Mouse (Mus musculus) lung, postnatal 0 days (tissue): ENCODE measurements at regions not wholly inside any gene's neighbourhood (a gene's known extent, or its start where the extent isn't known, plus 50 kb on each side); places are given as distances from the start of the nearest gene placed in this dataset.

Source experiments
- CTCF ChIP-seq: IDR thresholded peaks from 2 replicates; pipeline ENCODE4 v1.5.1; 2016; ENCODE audit warnings: antibody characterized with exemption, mild to moderate bottlenecking
- EP300 ChIP-seq: IDR thresholded peaks from 2 replicates; pipeline ENCODE4 v1.6.1; 2016; ENCODE audit warnings: antibody characterized with exemption, mild to moderate bottlenecking, control low read depth

- TF ChIP-seq CTCF (no peak), EP300 (no peak)
Observed at GRCm38 (mm10) chr8:46409296-46409695, 61.5 kb upstream of the Acsl1 start.
